Mouse (Mus musculus) heart, adult 2 months (tissue): Measurements from ENCODE around the gene Ifitm10. TPM values are rescaled to one million over a fixed set of nuclear protein-coding genes. Genes with fewer than 3 reads are reported as not detected.
A peak's percentile ranks its signal among the peaks of the same experiment; 100 is the strongest.
"Not testable (repeated sequence)": the region's sequence is repeated elsewhere in the genome, so short reads cannot be mapped to it uniquely, and the experiment has no call there.

ENCODE experiments used
- DNase-seq, 2 experiments: peaks; one replicate each; pipeline ENCODE4 v3.0.0; 2021
- H3K27ac ChIP-seq: fragments of 200-600 bp; 2 replicates; pipeline ENCODE4 v1.8.1; 2022
- H3K27me3 ChIP-seq: fragments of 200-500 bp; 2 replicates; pipeline ENCODE4 v1.6.1; 2012; ENCODE audit warnings: mild to moderate bottlenecking, low read length, inconsistent platforms, mixed read lengths; ENCODE audit not compliant: control insufficient read depth, insufficient read depth
- H3K36me3 ChIP-seq: fragments of 200-500 bp; 2 replicates; pipeline ENCODE4 v1.6.1; 2012; ENCODE audit warnings: low read length, inconsistent platforms; ENCODE audit not compliant: control insufficient read depth, insufficient read depth
- H3K4me1 ChIP-seq: fragments of 200-500 bp; 2 replicates; pipeline ENCODE4 v1.6.1; 2011; ENCODE audit warnings: low read length; ENCODE audit not compliant: control insufficient read depth, insufficient read depth
- H3K4me3 ChIP-seq: fragments of 200-600 bp; 2 replicates; pipeline ENCODE4 v1.8.1; 2022
- H3K79me2 ChIP-seq: fragments of 200-500 bp; replicated peaks from 2 replicates; pipeline ENCODE4 v1.6.1; 2012; ENCODE audit warnings: mild to moderate bottlenecking, inconsistent platforms, low read length, moderate library complexity, mixed read lengths; ENCODE audit not compliant: control insufficient read depth, insufficient read depth
- H3K9ac ChIP-seq: fragments of 200-500 bp; 2 replicates; pipeline ENCODE4 v1.6.1; 2012; ENCODE audit warnings: low read depth, mild to moderate bottlenecking, control low read depth, inconsistent platforms, low read length, mixed read lengths
- CTCF ChIP-seq: fragments of 200-600 bp; IDR thresholded peaks from 2 replicates; pipeline ENCODE4 v1.8.1; 2022; ENCODE audit warnings: antibody characterized with exemption, mild to moderate bottlenecking, moderate library complexity
- EP300 ChIP-seq: fragments of 200-500 bp; IDR thresholded peaks from 2 replicates; pipeline ENCODE4 v1.6.1; 2011; ENCODE audit warnings: low read depth, low read length, control low read depth; ENCODE audit not compliant: insufficient read depth
- POLR2A ChIP-seq: fragments of 200-500 bp; IDR thresholded peaks from 2 replicates; pipeline ENCODE4 v1.6.1; 2011; ENCODE audit warnings: mild to moderate bottlenecking, low read depth, low read length, control low read depth; ENCODE audit not compliant: insufficient read depth
- WGBS: fragments of 180-500 bp; shearing (Covaris S2); methylation state at CpG from one replicate; pipeline ENCODE4 v1.1.7; 2018; 5-methylcytosine and 5-hydroxymethylcytosine counted together
- intact Hi-C: fragments of 180-260 bp; cut with DNase I; formaldehyde crosslinking; loops from one replicate; pipeline ENCODE4 v1.15.1; 2025
- polyA plus RNA-seq: library from polyadenylated mRNA; depleted of rRNA; stranded (reverse); fragments of >200 nt; gene quantifications from 2 replicates; pipeline ENCODE4 v1.2.3, GENCODE M21; 2012
- total RNA-seq, 2 experiments: library from RNA; stranded (reverse); gene quantifications; 2 replicates each; pipeline ENCODE4 v1.2.3; 2021

Ifitm10 gene
- total and polyA plus RNA-seq, 3 experiments = 2.2 to 6.4 (median 3.6) TPM

- no peak for TF ChIP-seq POLR2A
- TF ChIP-seq EP300 = no peak
- no peak for TF ChIP-seq CTCF
- Histone ChIP-seq H3K4me3 (no peak overlapping the region), H3K27ac (no peak overlapping the region), H3K27me3 (no peaks in the 10 kb centered on the region), H3K36me3 (no peaks in the 10 kb centered on the region), H3K79me2 (no peaks in the 10 kb centered on the region), H3K4me1 (no peaks in the 10 kb centered on the region), H3K9ac (no peak overlapping the region)
- intact Hi-C loops = no loop called here
- DNase-seq = no peak
- WGBS = 51% methylated on average over 3 of the region's 3 CpGs
Observed at GRCm38 (mm10) chr7:142342247-142342640, 31.3 kb downstream of the Ifitm10 start.

DNA sequence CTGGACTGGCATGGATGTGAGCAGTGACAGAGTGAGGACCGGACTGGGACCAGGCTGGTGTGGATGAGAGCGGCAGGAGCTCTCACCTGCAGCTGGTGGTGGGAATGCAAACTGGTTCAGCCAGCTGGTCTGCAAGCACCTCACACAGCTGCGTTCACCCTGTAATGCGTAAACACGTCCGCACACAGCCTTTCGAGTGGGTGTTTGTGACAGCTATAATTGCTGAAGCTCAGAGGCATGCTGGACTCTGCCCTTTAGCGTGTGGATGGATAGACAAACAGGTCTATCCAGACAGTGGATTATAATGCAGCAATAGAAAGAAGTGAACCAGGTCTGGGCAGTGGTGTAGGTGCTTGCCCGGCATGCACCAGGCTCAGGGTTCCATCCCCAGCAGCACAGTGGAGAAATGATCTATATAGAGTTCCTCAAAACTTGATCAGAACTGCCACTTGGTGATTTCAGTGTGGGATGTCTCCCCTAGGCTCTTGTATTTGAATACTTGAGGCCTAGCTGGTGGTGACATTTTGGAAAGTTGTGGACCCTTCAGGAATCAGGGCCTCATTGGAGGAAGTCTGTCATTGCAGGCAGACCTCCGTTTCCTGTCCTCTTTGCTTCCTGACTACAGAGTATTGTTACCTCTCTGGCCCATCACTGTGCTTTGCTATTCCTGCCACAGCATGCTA, 31.8 kb downstream of the Ifitm10 start:
- TF ChIP-seq CTCF (no peak), EP300 (no peak), POLR2A (no peak)
- 84% methylated on average over 10 of the region's 10 CpGs for WGBS
- Histone ChIP-seq H3K79me2 (no peaks in the 10 kb centered on the region), H3K9ac (no peak overlapping the region), H3K36me3 (no peaks in the 10 kb centered on the region), H3K4me3 (no peak overlapping the region), H3K4me1 (no peaks in the 10 kb centered on the region), H3K27me3 (no peaks in the 10 kb centered on the region), H3K27ac (no peak overlapping the region)
- DNase-seq = no peak
- intact Hi-C loops = no loop called here

DNA sequence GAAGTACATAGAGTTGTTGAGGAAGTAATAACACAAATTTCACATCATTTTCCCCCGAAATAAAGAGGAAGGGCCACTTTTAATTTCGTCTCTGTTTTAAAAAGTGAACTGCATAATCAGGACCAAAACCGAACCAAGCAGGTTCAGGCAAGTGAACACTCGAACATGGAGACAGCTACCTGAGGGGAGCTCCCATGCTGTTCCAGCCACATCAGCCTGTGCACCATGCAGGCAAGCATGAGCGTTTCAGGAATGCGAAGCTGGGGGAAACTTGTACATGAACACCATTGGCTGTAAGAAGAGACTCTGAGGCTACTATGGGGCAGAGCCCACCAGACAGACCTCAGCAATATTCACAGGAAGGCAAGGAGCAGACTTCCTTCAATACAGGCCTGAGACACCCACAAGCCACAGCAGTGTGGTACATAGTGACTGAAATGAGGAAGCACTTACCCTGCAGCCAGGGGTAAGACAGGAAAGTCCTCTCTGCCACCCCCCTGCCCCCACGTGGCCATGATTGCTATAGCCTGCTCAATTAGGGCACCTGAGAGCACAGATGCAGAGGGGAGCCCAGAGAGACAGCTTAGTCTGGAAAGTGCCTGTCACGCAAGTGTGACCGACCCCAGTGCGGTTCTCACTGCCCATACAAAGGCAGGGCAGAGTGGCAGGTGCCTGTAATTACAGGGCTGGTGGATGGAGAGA, 33.1 kb downstream of the Ifitm10 start:
- WGBS = 71% methylated on average over 10 of the region's 10 CpGs
- Histone ChIP-seq H3K79me2 (no peaks in the 10 kb centered on the region), H3K9ac (no peak overlapping the region), H3K4me1 (no peaks in the 10 kb centered on the region), H3K4me3 (no peak overlapping the region), H3K27ac (no peak overlapping the region), H3K36me3 (no peaks in the 10 kb centered on the region), H3K27me3 (no peaks in the 10 kb centered on the region)
- intact Hi-C loops = no loop called here
- TF ChIP-seq EP300 = no peak
- peak in 1 of 2 experiments; percentile 37 for DNase-seq

- no peak for DNase-seq
- no peaks in the 10 kb centered on the region for H3K27me3 ChIP-seq
- intact Hi-C loops = loop anchor here (2.0 kb wide), 4 partner anchors 18 to 164 kb away; partner anchors contain the start of genes Ifitm10 and Tnnt3
- TF ChIP-seq POLR2A (no peak), CTCF (no peak), EP300 (no peak)
- H3K79me2 ChIP-seq = no peaks in the 10 kb centered on the region
- no peak overlapping the region for H3K9ac ChIP-seq
- H3K27ac ChIP-seq = no peak overlapping the region
- WGBS = 84% methylated on average over 8 of the region's 8 CpGs
- no peaks in the 10 kb centered on the region for H3K36me3 ChIP-seq
- peaks cover 10% of the 10 kb centered on the region for H3K4me1 ChIP-seq
- H3K4me3 ChIP-seq = no peak overlapping the region
Observed at GRCm38 (mm10) chr7:142335151-142335550, 38.4 kb downstream of the Ifitm10 start.

GRCm38 (mm10) chr7:142334246-142334645, 39.3 kb downstream of the Ifitm10 start:
- H3K27me3 ChIP-seq = no peaks in the 10 kb centered on the region
- WGBS = 3% methylated on average over 3 of the region's 3 CpGs
- TF ChIP-seq CTCF (peak; percentile 97), POLR2A (no peak), EP300 (peak; percentile 92)
- no peak overlapping the region for H3K9ac ChIP-seq
- peak; percentile 81 to 90 for DNase-seq
- no peak overlapping the region for H3K27ac ChIP-seq
- no peaks in the 10 kb centered on the region for H3K79me2 ChIP-seq
- no peaks in the 10 kb centered on the region for H3K36me3 ChIP-seq
- intact Hi-C loops = loop anchor here (1.0 to 5.0 kb wide), 9 partner anchors 17 to 338 kb away; partner anchors contain the start of genes Ctsd, Ifitm10 and Tnnt3
- no peak overlapping the region for H3K4me3 ChIP-seq
- H3K4me1 ChIP-seq = peaks cover 13% of the 10 kb centered on the region

DNA sequence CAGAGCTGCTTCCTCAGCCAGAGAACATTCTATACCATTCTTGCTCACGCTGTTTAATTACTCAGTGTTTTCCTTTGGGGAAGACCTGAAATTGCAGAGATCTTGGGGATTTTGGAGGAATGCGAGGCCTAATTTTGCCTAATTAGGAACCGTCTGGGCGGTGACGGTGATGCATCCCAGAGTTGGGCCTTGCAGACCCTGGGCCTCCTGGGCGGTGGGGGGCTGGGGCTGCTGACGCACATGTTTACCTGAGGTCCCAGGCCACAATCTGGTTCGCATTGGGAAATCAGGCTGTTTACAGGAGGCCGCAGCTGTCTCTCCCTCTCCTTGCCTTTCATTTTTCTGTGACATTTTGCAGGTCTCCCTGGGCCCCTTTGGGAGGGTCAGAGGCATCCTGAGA, 40.8 kb downstream of the Ifitm10 start:
- H3K79me2 ChIP-seq, H3K9ac ChIP-seq, H3K27ac ChIP-seq, DNase-seq, H3K27me3 ChIP-seq, H3K36me3 ChIP-seq, H3K4me3 ChIP-seq: not testable (repeated sequence)
- intact Hi-C loops = loop anchor here (5.0 kb wide), 3 partner anchors 55 to 340 kb away; partner anchors contain the start of gene Ctsd
- H3K4me1 ChIP-seq = peaks cover 13% of the 10 kb centered on the region
- WGBS = 96% methylated on average over 6 of the region's 9 CpGs
